Mouse (Mus musculus) 3T3-L1 (cell line): Measurements from ENCODE around the gene Olfr1057.
"Not testable (repeated sequence)": the region's sequence is repeated elsewhere in the genome, so short reads cannot be mapped to it uniquely, and the experiment has no call there.

Experiments used
- DNase-seq: peaks from one replicate; pipeline ENCODE4 v3.0.0-alpha.2; 2015; ENCODE audit warnings: low read depth, low spot score

The Olfr1057 gene

DNA sequence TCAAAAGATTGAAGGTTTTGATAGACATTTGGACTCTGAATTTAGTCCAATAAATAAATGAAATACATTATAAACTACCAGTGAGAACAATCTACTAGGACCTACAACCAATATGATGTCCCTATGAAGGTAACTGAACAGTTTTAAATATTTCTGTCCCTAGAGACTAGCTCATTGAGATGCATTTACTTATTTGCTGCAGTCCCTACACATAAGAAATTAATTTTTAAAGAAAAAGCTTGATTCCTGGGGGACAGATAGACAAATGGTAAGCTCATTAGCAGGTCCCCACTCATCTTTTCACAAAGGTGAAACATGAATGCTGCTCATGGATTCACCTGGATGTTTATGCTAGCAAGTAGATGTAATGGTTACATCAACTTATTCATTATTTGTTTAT, at the start of gene Olfr1057:
Olfr1057 (minus strand) TSS at position 101 of the 400 bp plus-strand sequence.
- no peak for DNase-seq

GRCm38 (mm10) chr2:86426649-86427048, 48.5 kb upstream of the Olfr1057 start, which contains the start of gene Olfr1062:
TSS of gene Olfr1062 (minus strand) at chr2:86426749.
- not testable (repeated sequence) for DNase-seq

DNA sequence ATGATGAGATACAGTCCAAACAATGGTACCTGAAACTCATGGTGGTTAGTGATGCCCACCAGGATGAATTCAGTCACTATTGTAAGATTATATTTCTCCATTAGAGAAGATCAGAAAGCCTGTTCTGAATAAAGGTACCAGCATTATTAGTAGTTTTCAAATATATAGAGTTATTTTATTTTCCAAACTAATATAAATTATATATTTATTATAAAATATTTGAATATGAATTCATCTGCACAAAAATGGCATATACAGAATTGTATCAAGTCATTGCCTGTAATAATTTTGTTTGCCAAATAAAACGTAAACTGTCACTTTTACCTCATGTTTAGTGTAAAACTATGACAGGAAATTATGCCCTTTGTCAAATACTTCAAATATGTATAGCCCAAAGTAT, 35.8 kb upstream of the Olfr1057 start, which contains the start of gene Olfr1061:
Olfr1061 (minus strand) TSS at position 101 of the 400 bp plus-strand sequence.
- DNase-seq = no peak

- no peak for DNase-seq
These were observed 16.9 kb upstream of the Olfr1057 start for GRCm38 (mm10) chr2:86395114-86395513.

DNA sequence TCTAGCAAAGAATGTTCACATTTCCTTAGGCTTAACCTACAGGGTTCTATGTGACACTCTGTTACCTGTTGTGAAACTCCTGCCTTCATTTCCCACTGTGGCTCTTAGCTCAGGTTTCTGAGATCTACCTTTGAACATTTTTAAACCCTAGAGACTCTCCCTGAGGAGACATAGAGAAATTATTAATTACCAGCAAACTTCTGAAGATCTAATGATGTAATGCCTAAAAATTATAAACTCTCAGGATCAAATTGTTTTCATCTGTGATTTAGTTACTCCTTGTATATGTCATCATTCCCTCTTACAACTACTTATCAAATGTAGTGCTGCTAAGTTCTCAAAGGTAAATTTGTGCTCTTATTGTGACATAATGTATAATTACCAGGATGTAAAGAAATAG, 10.3 kb upstream of the Olfr1057 start, which contains the start of gene Olfr1058:
Olfr1058 (minus strand) TSS at position 101 of the 400 bp plus-strand sequence.
- not testable (repeated sequence) for DNase-seq

DNA sequence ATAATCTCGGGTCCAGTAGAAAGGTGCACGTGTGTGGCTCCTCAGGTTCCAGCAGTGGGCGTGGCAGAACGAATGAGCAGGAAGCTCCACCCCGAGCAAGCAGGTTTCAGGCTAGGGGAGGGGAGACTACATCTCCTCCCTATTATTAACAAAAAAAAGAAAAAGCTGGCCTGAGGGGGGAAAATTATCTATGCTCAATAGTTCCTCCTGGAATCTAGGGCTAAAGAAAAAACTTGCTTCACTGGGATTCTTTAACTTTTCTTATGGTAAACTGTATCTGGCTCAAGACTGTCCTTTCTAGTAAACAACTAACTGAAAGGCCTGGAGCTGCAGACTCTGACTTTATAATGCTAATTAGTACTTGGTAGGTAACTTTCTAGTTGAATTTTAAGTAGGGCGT, 11.9 kb downstream of the Olfr1057 start:
- DNase-seq = not testable (repeated sequence)

GRCm38 (mm10) chr2:86362369-86362768, 15.8 kb downstream of the Olfr1057 start, which contains the start of gene Olfr1056:
TSS of gene Olfr1056 (minus strand) at chr2:86362469.
- DNase-seq = no peak

GRCm38 (mm10) chr2:86351751-86352150, 26.4 kb downstream of the Olfr1057 start:
- not testable (repeated sequence) for DNase-seq

DNA sequence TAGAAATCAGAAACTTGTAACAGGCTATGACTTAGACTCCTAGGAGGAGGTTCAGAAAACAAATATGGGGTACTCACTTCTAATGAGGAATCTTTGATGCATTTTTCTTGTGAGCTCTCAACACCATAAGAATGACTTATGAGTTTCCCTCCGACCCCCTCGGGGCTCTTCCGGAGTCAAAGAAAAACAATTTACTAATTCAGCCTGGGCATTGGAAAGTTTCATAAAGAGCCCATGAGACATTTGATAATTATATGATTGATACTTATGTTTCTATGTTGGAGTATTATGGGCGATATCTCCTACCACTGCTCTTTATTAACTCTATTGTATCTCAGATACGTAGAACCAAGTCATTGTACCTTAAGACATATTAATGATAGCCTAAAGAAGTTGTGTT, 28.0 kb downstream of the Olfr1057 start, which contains the start of gene Olfr1055:
Olfr1055 (minus strand) TSS at position 101 of the 400 bp plus-strand sequence.
- DNase-seq = no peak

DNA sequence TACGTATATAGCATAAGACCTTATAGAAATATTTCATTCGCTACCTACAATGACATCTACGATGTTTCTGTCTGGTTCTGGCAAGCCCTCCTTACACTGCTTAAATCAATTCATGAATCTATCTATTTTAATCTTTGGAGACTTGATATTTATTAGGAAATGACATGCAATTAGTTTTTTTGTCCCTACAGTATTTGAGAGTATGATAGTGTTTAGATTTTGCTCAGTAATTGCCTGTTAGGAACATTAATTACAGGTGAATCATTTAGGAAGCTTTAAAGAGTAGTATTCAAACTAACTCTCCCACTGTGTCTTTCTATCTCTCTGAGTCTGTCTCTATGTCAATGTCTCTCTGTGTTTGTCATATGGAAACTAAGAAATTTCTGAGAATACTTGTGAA, 42.9 kb downstream of the Olfr1057 start, which contains the start of gene Olfr1054:
Olfr1054 (minus strand) TSS at position 101 of the 400 bp plus-strand sequence.
- DNase-seq = no peak
